Mouse (Mus musculus) hindbrain, embryonic 12.5 days (tissue): ENCODE data around the gene Hist2h2bb. TPM values are rescaled to one million over a fixed set of nuclear protein-coding genes. Genes with fewer than 3 reads are reported as not detected.
"Not testable (repeated sequence)": the region's sequence is repeated elsewhere in the genome, so short reads cannot be mapped to it uniquely, and the experiment has no call there.

Source experiments
- ATAC-seq: fragments of 200-750 bp; cut with Nextera tagmentation; 2 replicates; pipeline ENCODE4 v1.8.0; 2017; ENCODE audit warnings: moderate TSS enrichment; ENCODE audit not compliant: low FRiP score
- H3K27ac ChIP-seq: fragments of 300-500 bp; sonication (generic); 2 replicates; pipeline ENCODE4 v1.5.1; 2016; ENCODE audit warnings: mild to moderate bottlenecking
- H3K27me3 ChIP-seq: fragments of 300-500 bp; sonication (generic); 2 replicates; pipeline ENCODE4 v1.6.1; 2016; ENCODE audit warnings: mild to moderate bottlenecking
- H3K36me3 ChIP-seq: fragments of 300-500 bp; sonication (generic); 2 replicates; pipeline ENCODE4 v1.6.1; 2016; ENCODE audit warnings: mild to moderate bottlenecking
- H3K4me1 ChIP-seq: fragments of 300-500 bp; sonication (generic); 2 replicates; pipeline ENCODE4 v1.6.1; 2016
- H3K4me2 ChIP-seq: fragments of 300-500 bp; sonication (generic); replicated peaks from 2 replicates; pipeline ENCODE4 v1.6.1; 2016; ENCODE audit warnings: mild to moderate bottlenecking
- H3K4me3 ChIP-seq: fragments of 300-500 bp; sonication (generic); 2 replicates; pipeline ENCODE4 v1.5.1; 2016; ENCODE audit warnings: mild to moderate bottlenecking
- H3K9ac ChIP-seq: fragments of 300-500 bp; sonication (generic); 2 replicates; pipeline ENCODE4 v1.6.1; 2016; ENCODE audit warnings: mild to moderate bottlenecking, moderate library complexity
- H3K9me3 ChIP-seq: fragments of 300-500 bp; sonication (generic); replicated peaks from 2 replicates; pipeline ENCODE4 v1.6.1; 2016; ENCODE audit warnings: mild to moderate bottlenecking
- WGBS: fragments of 180-500 bp; shearing (Covaris S2); methylation state at CpG from one replicate; pipeline ENCODE4 v1.1.7; 2016; 5-methylcytosine and 5-hydroxymethylcytosine counted together
- polyA plus RNA-seq: library from polyadenylated mRNA; unstranded; fragments of >200 nt; fragmentation: Nextera tagmentation; extraction: Ambion mirVana; gene quantifications from 2 replicates; pipeline ENCODE4 v1.2.1, GENCODE M21; 2016

Hist2h2bb gene
- polyA plus RNA-seq, 1 experiment from 2014 or later, result 14.4 TPM

GRCm38 (mm10) chr3:96231758-96232120 is 37.8 kb upstream of the Hist2h2bb start:
- Histone ChIP-seq H3K36me3 (no peaks in the 10 kb centered on the region), H3K9me3 (no peaks in the 10 kb centered on the region), H3K4me1 (0 out of 2 replicates have a peak, but pooled peaks cover 6% of the 10 kb centered on the region), H3K4me2 (no peak overlapping the region), H3K9ac (no peak overlapping the region), H3K27ac (no peak overlapping the region), H3K4me3 (no peak overlapping the region), H3K27me3 (no peaks in the 10 kb centered on the region)
- WGBS, result 72% methylated on average over 2 of the region's 2 CpGs
- ATAC-seq, result no peak

- no peak for ATAC-seq
- Histone ChIP-seq H3K36me3 (no peaks in the 10 kb centered on the region), H3K4me3 (no peak overlapping the region), H3K27ac (no peak overlapping the region), H3K9ac (no peak overlapping the region), H3K4me1 (peaks cover 15% of the 10 kb centered on the region), H3K9me3 (no peaks in the 10 kb centered on the region), H3K27me3 (no peaks in the 10 kb centered on the region), H3K4me2 (no peak overlapping the region)
- 95% methylated on average over 2 of the region's 2 CpGs for WGBS
These were observed 34.6 kb upstream of the Hist2h2bb start for GRCm38 (mm10) chr3:96234914-96235313.

GRCm38 (mm10) chr3:96235836-96236235 is 33.7 kb upstream of the Hist2h2bb start:
- Histone ChIP-seq H3K4me1 (peaks cover 15% of the 10 kb centered on the region), H3K9ac (no peak overlapping the region), H3K36me3 (no peaks in the 10 kb centered on the region), H3K27me3 (no peaks in the 10 kb centered on the region), H3K27ac (peak overlapping the region; percentile 30; the same call in 1 of the 2 replicates), H3K4me2 (no peak overlapping the region), H3K4me3 (no peak overlapping the region), H3K9me3 (no peaks in the 10 kb centered on the region)
- ATAC-seq, result no peak
- WGBS, result 62% methylated on average over 3 of the region's 3 CpGs

- no peaks in the 10 kb centered on the region for H3K27me3 ChIP-seq
- H3K36me3 ChIP-seq, result no peaks in the 10 kb centered on the region
- H3K9ac ChIP-seq, result peak overlapping the region; percentile 56; the same call in 1 of the 2 replicates
- 83% methylated on average over 4 of the region's 4 CpGs for WGBS
- no peak for ATAC-seq
- H3K4me2 ChIP-seq, result peak overlapping the region; percentile 55
- peaks cover 15% of the 10 kb centered on the region for H3K4me1 ChIP-seq
- H3K9me3 ChIP-seq, result no peaks in the 10 kb centered on the region
- H3K4me3 ChIP-seq, result peak overlapping the region; percentile 37; the same call in 1 of the 2 replicates
- H3K27ac ChIP-seq, result no peak overlapping the region
These were observed 32.7 kb upstream of the Hist2h2bb start for GRCm38 (mm10) chr3:96236834-96237334.

- peak overlapping the region; percentile 37 for H3K4me3 ChIP-seq
- 28% methylated on average over 7 of the region's 7 CpGs for WGBS
- H3K27me3 ChIP-seq, result no peaks in the 10 kb centered on the region
- no peaks in the 10 kb centered on the region for H3K9me3 ChIP-seq
- peak overlapping the region; percentile 56 for H3K9ac ChIP-seq
- no peak for ATAC-seq
- peak overlapping the region; percentile 68; the same call in 1 of the 2 replicates for H3K27ac ChIP-seq
- H3K36me3 ChIP-seq, result no peaks in the 10 kb centered on the region
- peaks cover 15% of the 10 kb centered on the region for H3K4me1 ChIP-seq
- H3K4me2 ChIP-seq, result peak overlapping the region; percentile 55
These were observed 32.1 kb upstream of the Hist2h2bb start for GRCm38 (mm10) chr3:96237335-96237903.

GRCm38 (mm10) chr3:96237904-96238511 is 31.5 kb upstream of the Hist2h2bb start:
- Histone ChIP-seq H3K4me3 (peak overlapping the region; percentile 37), H3K4me1 (peaks cover 15% of the 10 kb centered on the region), H3K27me3 (no peaks in the 10 kb centered on the region), H3K36me3 (no peaks in the 10 kb centered on the region), H3K9ac (peak overlapping the region; percentile 56), H3K4me2 (peak overlapping the region; percentile 55), H3K27ac (peak overlapping the region; percentile 68), H3K9me3 (no peaks in the 10 kb centered on the region)
- ATAC-seq, result no peak
- under 1% methylated on average over 12 of the region's 12 CpGs for WGBS

- Histone ChIP-seq H3K4me1 (peaks cover 17% of the 10 kb centered on the region), H3K27ac (peak within 1 kb of the TSS; percentile 76), H3K4me2 (peak within 1 kb of the TSS; percentile 55), H3K9ac (peak within 1 kb of the TSS; percentile 56), H3K4me3 (peak within 1 kb of the TSS; percentile 37)
- not testable (repeated sequence) for H3K36me3 ChIP-seq, H3K27me3 ChIP-seq, H3K9me3 ChIP-seq
- 0% methylated on average over 11 of the region's 68 CpGs for WGBS
- ATAC-seq, result peak; percentile 93
These were observed 30.4 kb upstream of the Hist2h2bb start, which contains the start of gene Hist2h3c2 for GRCm38 (mm10) chr3:96238954-96239793. Gene Hist2h3c2 (minus strand): TSS chr3:96239127.

GRCm38 (mm10) chr3:96239949-96240798 is 29.4 kb upstream of the Hist2h2bb start, which contains the start of gene Hist2h2aa2:
Gene Hist2h2aa2 (minus strand): TSS chr3:96240276.
- peak within 1 kb of the TSS; percentile 88 for H3K27ac ChIP-seq
- not testable (repeated sequence) for H3K27me3 ChIP-seq, H3K36me3 ChIP-seq, H3K9me3 ChIP-seq
- peak; percentile 86 for ATAC-seq
- 3% methylated on average over 37 of the region's 85 CpGs for WGBS
- peak within 1 kb of the TSS; percentile 32 for H3K4me3 ChIP-seq
- peak within 1 kb of the TSS; percentile 44 for H3K4me2 ChIP-seq
- peaks cover 22% of the 10 kb centered on the region for H3K4me1 ChIP-seq
- H3K9ac ChIP-seq, result peak within 1 kb of the TSS; percentile 55; the same call in 1 of the 2 replicates

- Histone ChIP-seq H3K4me2 (peak overlapping the region; percentile 44), H3K4me1 (peaks cover 22% of the 10 kb centered on the region), H3K9me3 (no peaks in the 10 kb centered on the region), H3K4me3 (no peak overlapping the region), H3K27me3 (no peaks in the 10 kb centered on the region), H3K9ac (peak overlapping the region; percentile 55; the same call in 1 of the 2 replicates), H3K36me3 (no peaks in the 10 kb centered on the region), H3K27ac (peak overlapping the region; percentile 88)
- ATAC-seq, result no peak
- WGBS, result 79% methylated on average over 9 of the region's 9 CpGs
These were observed 28.8 kb upstream of the Hist2h2bb start for GRCm38 (mm10) chr3:96240799-96241197.

- peak overlapping the region; percentile 98 for H3K27ac ChIP-seq
- no peaks in the 10 kb centered on the region for H3K9me3 ChIP-seq
- no peak for ATAC-seq
- H3K9ac ChIP-seq, result peak overlapping the region; percentile 84; the same call in 1 of the 2 replicates
- 83% methylated on average over 7 of the region's 7 CpGs for WGBS
- H3K4me2 ChIP-seq, result peak overlapping the region; percentile 60; the same call in 1 of the 2 replicates
- H3K4me1 ChIP-seq, result peaks cover 16% of the 10 kb centered on the region
- H3K36me3 ChIP-seq, result no peaks in the 10 kb centered on the region
- no peak overlapping the region for H3K4me3 ChIP-seq
- H3K27me3 ChIP-seq, result no peaks in the 10 kb centered on the region
These were observed 25.5 kb upstream of the Hist2h2bb start for GRCm38 (mm10) chr3:96243921-96244572.
